Mouse (Mus musculus): Measurements from ENCODE around the gene Prdx1.
"Not testable (repeated sequence)": the region's sequence is repeated elsewhere in the genome, so short reads cannot be mapped to it uniquely, and the experiment has no call there.

Gene Prdx1

GRCm38 (mm10) chr4:116685402-116686061 is at the start of gene Prdx1:
Gene Prdx1 (plus strand): TSS chr4:116685544.
- DNase-seq (ENCODE audit: low spot score in 2 of 2): peak; percentile 96 to 97

DNA sequence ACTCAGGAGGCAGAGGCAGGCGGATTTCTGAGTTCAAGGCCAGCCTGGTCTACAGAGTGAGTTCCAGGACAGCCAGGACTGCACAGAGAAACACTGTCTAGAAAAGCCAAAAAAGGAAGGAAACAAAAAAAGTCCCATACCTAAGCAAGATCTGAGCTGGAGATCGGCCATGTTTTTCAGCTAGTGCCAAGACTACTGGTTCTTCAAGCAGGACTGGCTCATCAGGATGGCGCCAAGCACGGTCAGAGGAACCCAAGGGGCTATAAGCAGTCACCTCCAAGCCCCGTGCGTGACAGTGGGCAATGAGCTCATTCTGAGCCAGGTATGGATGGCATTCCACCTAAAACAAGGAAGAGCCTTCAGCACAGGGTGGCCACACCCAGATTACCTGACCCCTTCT is 46.5 kb upstream of the Prdx1 start:
- DNase-seq (ENCODE audit: low spot score in 2 of 2): no peak

DNA sequence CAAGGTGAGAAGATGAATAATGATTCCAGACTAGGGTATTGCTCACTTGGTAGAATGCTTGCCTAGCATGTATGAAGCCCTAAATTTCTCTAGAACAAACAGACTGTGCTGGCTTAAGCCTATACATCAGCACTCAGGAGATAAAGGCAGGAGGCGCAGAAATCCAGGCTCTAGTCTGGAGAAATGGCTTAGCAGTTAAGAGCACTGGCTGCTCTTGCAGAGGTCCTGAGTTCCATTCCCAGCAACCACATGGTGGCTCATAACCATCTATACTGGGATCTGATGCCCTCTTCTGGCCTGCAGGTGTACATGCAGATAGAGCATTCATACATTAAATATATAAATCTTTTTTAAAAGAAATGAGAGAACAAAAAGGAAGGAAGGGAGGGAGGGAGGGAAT is 43.3 kb upstream of the Prdx1 start:
- DNase-seq (ENCODE audit: low spot score in 2 of 2): no peak

GRCm38 (mm10) chr4:116644326-116644725 is 41.0 kb upstream of the Prdx1 start:
- no peak for DNase-seq (ENCODE audit: low spot score in 2 of 2)

DNA sequence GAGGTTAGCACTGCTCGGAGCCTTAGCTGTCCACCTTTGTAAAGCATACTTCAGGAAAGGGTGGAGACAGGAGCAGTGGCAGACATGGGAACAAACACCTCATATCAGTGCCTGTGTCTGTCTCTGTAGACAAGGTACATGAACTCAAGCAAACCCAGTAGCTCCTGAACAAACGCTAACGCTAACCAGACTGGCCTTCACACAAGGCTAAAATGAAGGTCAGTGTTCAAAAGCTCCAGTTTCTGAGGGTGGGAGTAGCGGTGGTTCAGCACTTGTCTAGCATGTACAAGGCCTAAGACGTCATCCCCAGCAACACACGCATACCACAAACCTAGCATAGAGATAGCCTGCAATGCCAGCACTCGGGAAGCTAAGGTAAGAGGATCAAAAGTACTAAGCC is 39.7 kb upstream of the Prdx1 start:
- no peak for DNase-seq (ENCODE audit: low spot score in 2 of 2)

DNA sequence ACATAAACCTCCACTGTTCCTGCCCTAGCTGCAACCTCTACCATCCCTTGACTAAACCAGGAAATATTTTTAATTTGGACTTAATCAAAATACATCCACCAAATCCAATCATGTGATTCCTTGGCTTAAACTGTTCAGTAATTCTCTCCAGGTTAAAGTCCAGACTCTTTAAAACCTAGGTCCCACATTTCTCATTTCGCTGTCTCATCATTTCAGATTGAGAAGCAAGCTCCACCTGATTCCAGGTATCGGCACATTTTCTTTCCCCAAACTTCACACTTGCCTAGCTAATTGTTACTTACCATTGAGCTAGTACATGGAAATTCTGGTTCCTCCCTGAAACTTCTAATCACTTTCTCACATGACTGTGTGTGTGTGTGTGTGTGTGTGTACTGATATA is 35.9 kb upstream of the Prdx1 start:
- DNase-seq (ENCODE audit: low spot score in 2 of 2): no peak

GRCm38 (mm10) chr4:116650365-116650764 is 35.0 kb upstream of the Prdx1 start:
- DNase-seq (ENCODE audit: low spot score in 2 of 2): no peak

- peak; percentile 95 to 96 for DNase-seq (ENCODE audit: low spot score in 2 of 2)
These were observed 34.2 kb upstream of the Prdx1 start, which contains the start of gene Akr1a1 for GRCm38 (mm10) chr4:116650924-116651796. Gene Akr1a1 (minus strand): TSS chr4:116651680.

DNA sequence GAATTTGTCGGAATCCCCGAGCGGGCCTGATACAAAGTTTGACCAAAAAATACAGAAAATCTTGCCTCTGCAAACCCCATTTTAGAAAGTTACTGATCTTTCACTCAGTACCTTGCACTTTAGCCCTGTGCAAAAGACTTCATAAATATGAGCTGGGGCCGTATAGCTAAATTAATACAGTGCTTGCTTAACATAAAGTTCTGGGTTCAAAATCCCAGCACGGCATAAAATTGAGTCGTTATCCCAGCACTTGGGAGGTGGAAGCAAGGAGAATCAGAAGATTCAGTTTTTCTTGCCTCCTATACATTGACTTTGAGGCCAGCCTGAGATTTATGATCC is 33.6 kb upstream of the Prdx1 start:
- no peak for DNase-seq (ENCODE audit: low spot score in 2 of 2)

DNA sequence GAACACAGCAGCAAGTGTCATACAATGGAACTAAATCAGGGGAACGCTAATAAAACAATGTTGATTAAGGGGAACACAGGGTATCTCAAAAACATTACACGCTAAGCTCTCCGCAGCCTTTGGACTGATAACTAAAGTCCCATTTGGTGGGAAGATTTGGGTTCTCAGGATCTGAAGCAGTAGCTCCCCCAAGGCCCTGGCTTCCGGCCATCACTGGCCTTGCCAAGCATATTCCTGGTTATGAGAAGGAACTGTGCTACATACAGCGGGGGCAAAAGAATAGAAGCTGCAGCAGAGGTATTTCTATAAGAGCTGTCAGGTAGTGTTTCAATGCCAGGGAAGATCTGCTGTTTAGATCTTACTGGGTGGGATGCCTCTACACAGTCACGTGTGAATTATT is 32.1 kb upstream of the Prdx1 start:
- DNase-seq (ENCODE audit: low spot score in 2 of 2): no peak

GRCm38 (mm10) chr4:116655100-116655499 is 30.2 kb upstream of the Prdx1 start:
- peak; percentile 25 to 33 for DNase-seq (ENCODE audit: low spot score in 2 of 2)

DNA sequence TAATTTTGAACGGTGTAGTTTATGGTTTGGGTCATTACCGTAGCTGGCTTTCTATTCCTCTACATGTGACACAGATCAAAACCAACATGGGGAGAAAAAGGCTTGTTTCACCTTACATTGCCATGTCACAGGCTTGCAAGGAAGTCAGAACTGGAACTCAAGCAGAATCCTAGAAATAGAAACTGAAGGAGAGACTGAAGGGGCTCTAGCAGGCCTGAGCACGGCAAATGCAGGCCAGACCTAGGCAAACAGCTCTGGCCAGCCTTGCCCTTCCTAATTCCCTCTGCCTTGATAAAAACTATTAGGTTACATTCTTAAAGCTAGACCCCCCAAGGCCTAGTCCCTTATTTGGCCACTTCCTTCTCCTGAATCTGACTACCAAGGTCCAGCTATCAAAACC is 29.7 kb upstream of the Prdx1 start:
- DNase-seq (ENCODE audit: low spot score in 2 of 2): no peak

GRCm38 (mm10) chr4:116657971-116658370 is 27.4 kb upstream of the Prdx1 start:
- DNase-seq (ENCODE audit: low spot score in 2 of 2): no peak

- DNase-seq (ENCODE audit: low spot score in 2 of 2): no peak
These were observed 25.9 kb upstream of the Prdx1 start for GRCm38 (mm10) chr4:116659474-116659873.

DNA sequence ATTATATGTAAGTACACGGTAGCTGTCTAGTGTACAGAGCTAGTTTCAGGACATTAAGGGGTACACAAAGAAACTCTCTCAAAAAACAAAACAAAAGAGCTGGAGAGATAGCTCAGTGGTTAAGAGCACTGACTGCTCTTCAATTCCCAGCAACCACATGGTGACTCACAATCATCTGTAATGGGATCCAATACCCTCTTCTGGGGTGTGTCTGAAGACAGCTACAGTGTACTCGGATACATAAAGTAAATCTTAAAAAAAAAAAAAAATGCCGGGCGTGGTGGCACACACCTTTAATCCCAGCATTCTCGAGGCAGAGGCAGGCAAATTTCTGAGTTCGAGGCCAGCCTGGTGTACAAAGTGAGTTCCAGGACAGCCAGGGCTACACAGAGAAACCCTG is 25.4 kb upstream of the Prdx1 start:
- DNase-seq (ENCODE audit: low spot score in 2 of 2): not testable (repeated sequence)

GRCm38 (mm10) chr4:116660829-116661228 is 24.5 kb upstream of the Prdx1 start:
- DNase-seq (ENCODE audit: low spot score in 2 of 2): no peak

DNA sequence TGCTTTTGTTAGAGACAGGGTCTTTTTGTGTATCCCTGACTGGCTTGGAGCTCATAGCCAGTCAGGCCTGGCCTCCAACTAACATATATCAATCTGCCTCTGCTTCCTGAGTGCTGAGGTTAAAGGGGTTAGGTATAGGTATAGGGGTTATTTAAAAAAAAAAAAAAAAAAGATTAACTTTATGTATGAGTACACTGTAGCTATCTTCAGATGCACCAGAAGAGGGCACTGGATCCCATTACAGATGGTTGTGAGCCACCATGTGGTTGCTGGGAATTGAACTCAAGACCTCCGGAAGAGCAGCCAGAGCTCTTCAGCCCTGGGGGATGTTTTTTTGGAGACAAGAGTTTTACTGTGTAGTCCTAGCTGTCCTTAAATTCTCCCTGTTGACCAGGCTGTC is 23.3 kb upstream of the Prdx1 start:
- DNase-seq (ENCODE audit: low spot score in 2 of 2): no peak

- no peak for DNase-seq (ENCODE audit: low spot score in 2 of 2)
These were observed 18.7 kb upstream of the Prdx1 start for GRCm38 (mm10) chr4:116666625-116667024.

DNA sequence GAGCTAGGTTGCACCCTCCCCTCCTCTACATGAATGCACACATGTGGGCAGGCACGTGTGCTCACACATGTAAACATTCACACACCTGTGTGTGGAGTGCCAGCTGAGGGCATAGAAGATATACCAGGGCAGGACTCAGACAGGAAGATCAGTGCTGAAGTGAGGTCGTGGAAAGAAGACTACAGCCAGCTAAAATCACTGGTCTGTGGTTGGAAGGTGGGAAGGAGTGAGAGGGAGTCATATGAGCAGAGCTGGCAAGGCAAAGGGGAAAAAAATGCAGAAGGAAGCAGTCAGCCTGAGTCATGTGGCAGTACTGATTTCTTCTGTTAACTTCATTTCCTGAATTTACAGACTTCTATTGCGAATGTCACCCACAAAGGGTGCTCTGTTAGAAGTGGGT is 17.2 kb upstream of the Prdx1 start:
- peak; percentile 23 to 52 for DNase-seq (ENCODE audit: low spot score in 2 of 2)

- no peak for DNase-seq (ENCODE audit: low spot score in 2 of 2)
These were observed 16.1 kb upstream of the Prdx1 start for GRCm38 (mm10) chr4:116669291-116669690.

- peak in 1 of 2 experiments; percentile 35 for DNase-seq (ENCODE audit: low spot score in 2 of 2)
These were observed 12.6 kb upstream of the Prdx1 start for GRCm38 (mm10) chr4:116672785-116673184.

DNA sequence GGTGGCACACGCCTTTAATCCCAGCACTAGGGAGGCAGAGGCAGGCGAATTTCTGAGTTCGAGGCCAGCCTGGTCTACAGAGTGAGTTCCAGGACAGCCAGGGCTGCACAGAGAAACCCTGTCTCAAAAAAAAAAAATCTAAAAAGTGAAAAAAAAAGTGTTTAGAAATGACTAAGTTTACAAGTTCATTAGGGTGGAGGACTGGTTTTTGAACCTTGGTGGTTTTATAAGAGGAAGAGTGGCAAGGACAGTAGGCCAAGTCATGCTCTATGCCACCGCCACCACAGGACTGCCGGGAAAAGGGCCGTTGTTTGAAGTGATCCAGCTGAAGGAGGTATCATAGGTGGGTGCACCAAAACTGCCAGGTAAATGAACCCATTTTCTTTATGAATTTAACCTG is 10.6 kb upstream of the Prdx1 start:
- not testable (repeated sequence) for DNase-seq (ENCODE audit: low spot score in 2 of 2)

GRCm38 (mm10) chr4:116676027-116676426 is 9.3 kb upstream of the Prdx1 start:
- no peak for DNase-seq (ENCODE audit: low spot score in 2 of 2)

Data from heart, adult 9 months (tissue).